Mouse (Mus musculus): ENCODE measurements at regions not wholly inside any gene's neighbourhood (a gene's known extent, or its start where the extent isn't known, plus 50 kb on each side); places are given as distances from the start of the nearest gene placed in this dataset.
"Not testable (repeated sequence)": the region's sequence is repeated elsewhere in the genome, so short reads cannot be mapped to it uniquely, and the experiment has no call there.

- DNase-seq, result no peak
Measured at GRCm38 (mm10) chr2:48315306-48315705, 498.6 kb upstream of the Acvr2a start.

- no peak for DNase-seq
Measured at GRCm38 (mm10) chr2:48316180-48316889, 497.6 kb upstream of the Acvr2a start.

GRCm38 (mm10) chr2:48317821-48318220 lies 496.1 kb upstream of the Acvr2a start:
- DNase-seq, result no peak

GRCm38 (mm10) chr2:48318384-48319030 lies 495.4 kb upstream of the Acvr2a start:
- DNase-seq, result no peak

- DNase-seq, result no peak
Measured at GRCm38 (mm10) chr2:48321471-48321870, 492.4 kb upstream of the Acvr2a start.

GRCm38 (mm10) chr2:48322278-48322677 lies 491.6 kb upstream of the Acvr2a start:
- DNase-seq, result no peak

GRCm38 (mm10) chr2:48328204-48328603 lies 485.7 kb upstream of the Acvr2a start:
- DNase-seq, result no peak

- DNase-seq, result no peak
Measured at GRCm38 (mm10) chr2:48332783-48333182, 481.1 kb upstream of the Acvr2a start.

- DNase-seq, result no peak
Measured at GRCm38 (mm10) chr2:48348021-48348420, 465.9 kb upstream of the Acvr2a start.

GRCm38 (mm10) chr2:48349794-48350193 lies 464.1 kb upstream of the Acvr2a start:
- DNase-seq, result no peak

- no peak for DNase-seq
Measured at GRCm38 (mm10) chr2:48350206-48350605, 463.7 kb upstream of the Acvr2a start.

GRCm38 (mm10) chr2:48371572-48371971 lies 442.3 kb upstream of the Acvr2a start:
- DNase-seq, result not testable (repeated sequence)

GRCm38 (mm10) chr2:48373086-48373485 lies 440.8 kb upstream of the Acvr2a start:
- DNase-seq, result no peak

GRCm38 (mm10) chr2:48374302-48374701 lies 439.6 kb upstream of the Acvr2a start:
- DNase-seq, result no peak

- DNase-seq, result no peak
Measured at GRCm38 (mm10) chr2:48378160-48378559, 435.7 kb upstream of the Acvr2a start.

- DNase-seq, result no peak
Measured at GRCm38 (mm10) chr2:48378749-48379148, 435.2 kb upstream of the Acvr2a start.

- DNase-seq, result no peak
Measured at GRCm38 (mm10) chr2:48380140-48380539, 433.8 kb upstream of the Acvr2a start.

- DNase-seq, result no peak
Measured at GRCm38 (mm10) chr2:48380786-48381185, 433.1 kb upstream of the Acvr2a start.

- no peak for DNase-seq
Measured at GRCm38 (mm10) chr2:48381481-48382075, 432.3 kb upstream of the Acvr2a start.

GRCm38 (mm10) chr2:48398504-48398903 lies 415.4 kb upstream of the Acvr2a start:
- DNase-seq, result no peak

- no peak for DNase-seq
Measured at GRCm38 (mm10) chr2:48399191-48399590, 414.7 kb upstream of the Acvr2a start.

- no peak for DNase-seq
Measured at GRCm38 (mm10) chr2:48402813-48403212, 411.1 kb upstream of the Acvr2a start.

GRCm38 (mm10) chr2:48404460-48404859 lies 409.4 kb upstream of the Acvr2a start:
- no peak for DNase-seq

GRCm38 (mm10) chr2:48407876-48408275 lies 406.0 kb upstream of the Acvr2a start:
- no peak for DNase-seq

All from adrenal gland, postnatal 36 days (tissue).